Mouse (Mus musculus) stomach, embryonic 15.5 days (tissue): ENCODE data around the gene Pi4k2a. TPM values are rescaled to one million over a fixed set of nuclear protein-coding genes. Genes with fewer than 3 reads are reported as not detected.
A peak's percentile ranks its signal among the peaks of the same experiment; 100 is the strongest.

Source experiments
- ATAC-seq: fragments of 200-750 bp; cut with Nextera tagmentation; 2 replicates; pipeline ENCODE4 v1.8.0; 2017; ENCODE audit warnings: low read depth, moderate number of reproducible peaks, moderate TSS enrichment; ENCODE audit not compliant: insufficient read depth, low FRiP score
- H3K27ac ChIP-seq: fragments of 300-500 bp; sonication (generic); 2 replicates; pipeline ENCODE4 v1.5.1; 2015; ENCODE audit warnings: mild to moderate bottlenecking, inconsistent platforms
- H3K27me3 ChIP-seq: fragments of 300-500 bp; sonication (generic); replicated peaks from 2 replicates; pipeline ENCODE4 v1.6.1; 2015; ENCODE audit warnings: inconsistent platforms
- H3K36me3 ChIP-seq: fragments of 300-500 bp; sonication (generic); 2 replicates; pipeline ENCODE4 v1.6.1; 2015; ENCODE audit warnings: inconsistent platforms
- H3K4me1 ChIP-seq: fragments of 300-500 bp; sonication (generic); 2 replicates; pipeline ENCODE4 v1.6.1; 2015; ENCODE audit warnings: inconsistent platforms
- H3K4me2 ChIP-seq: fragments of 300-500 bp; sonication (generic); 2 replicates; pipeline ENCODE4 v1.6.1; 2015; ENCODE audit warnings: mild to moderate bottlenecking, inconsistent platforms
- H3K4me3 ChIP-seq: fragments of 300-500 bp; sonication (generic); replicated peaks from 2 replicates; pipeline ENCODE4 v1.5.1; 2015; ENCODE audit warnings: inconsistent platforms
- H3K9ac ChIP-seq: fragments of 300-500 bp; sonication (generic); 2 replicates; pipeline ENCODE4 v1.6.1; 2015; ENCODE audit warnings: inconsistent platforms
- H3K9me3 ChIP-seq: fragments of 300-500 bp; sonication (generic); 2 replicates; pipeline ENCODE4 v1.6.1; 2016; ENCODE audit warnings: inconsistent platforms
- WGBS: fragments of 180-500 bp; shearing (Covaris S2); methylation state at CpG from one replicate; pipeline ENCODE4 v1.1.7; 2015; 5-methylcytosine and 5-hydroxymethylcytosine counted together
- polyA plus RNA-seq: library from polyadenylated mRNA; unstranded; fragments of >200 nt; fragmentation: Nextera tagmentation; extraction: Ambion mirVana; gene quantifications from 2 replicates; pipeline ENCODE4 v1.2.1, GENCODE M21; 2015

The Pi4k2a gene
- polyA plus RNA-seq, 1 experiment from 2014 or later: 22.0 TPM

GRCm38 (mm10) chr19:42085690-42086089 is 4.6 kb upstream of the Pi4k2a start:
- Histone ChIP-seq H3K9ac (peak overlapping the region; percentile 46), H3K4me1 (peaks cover 11% of the 10 kb centered on the region; the same call in 1 of the 2 replicates), H3K27me3 (no peaks in the 10 kb centered on the region), H3K27ac (no peak overlapping the region), H3K36me3 (no peaks in the 10 kb centered on the region), H3K4me2 (peak overlapping the region; percentile 92), H3K9me3 (no peaks in the 10 kb centered on the region), H3K4me3 (peak overlapping the region; percentile 70)
- ATAC-seq: no peak
- WGBS: 10% methylated on average over 10 of the region's 10 CpGs

DNA sequence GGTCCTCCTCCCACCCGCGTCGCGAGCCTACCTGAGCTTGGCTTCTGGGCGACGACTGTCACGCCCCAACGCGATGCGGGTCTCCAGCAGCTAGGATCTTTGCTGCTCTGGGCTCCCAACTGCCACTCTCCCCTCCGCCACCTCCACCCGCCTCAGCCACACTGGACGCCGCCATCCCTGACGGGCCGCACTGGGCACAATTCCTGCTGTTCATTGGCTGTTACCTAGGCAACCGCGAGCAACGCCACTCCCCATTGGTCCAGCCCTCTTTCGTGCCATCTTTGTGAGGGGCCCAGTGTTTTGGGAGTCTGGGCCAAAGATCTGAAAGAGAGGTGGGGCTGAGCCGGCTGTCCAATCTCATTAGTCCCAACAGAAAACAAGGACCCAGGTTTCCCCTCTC is 4.1 kb upstream of the Pi4k2a start, which contains the start of gene Morn4:
TSS of gene Morn4 (minus strand) at position 192 of the 400 bp plus-strand sequence.
- no peaks in the 10 kb centered on the region for H3K36me3 ChIP-seq
- no peaks in the 10 kb centered on the region for H3K9me3 ChIP-seq
- no peak within 1 kb of the TSS for H3K27ac ChIP-seq
- peak within 1 kb of the TSS; percentile 46 for H3K9ac ChIP-seq
- H3K4me1 ChIP-seq: peaks cover 16% of the 10 kb centered on the region
- no peaks in the 10 kb centered on the region for H3K27me3 ChIP-seq
- peak within 1 kb of the TSS; percentile 92 for H3K4me2 ChIP-seq
- ATAC-seq: peak; percentile 49
- peak within 1 kb of the TSS; percentile 70 for H3K4me3 ChIP-seq
- under 1% methylated on average over 21 of the region's 21 CpGs for WGBS

- Histone ChIP-seq H3K4me3 (peak overlapping the region; percentile 73; the same call in 1 of the 2 replicates), H3K9me3 (no peaks in the 10 kb centered on the region), H3K9ac (no peak overlapping the region), H3K36me3 (peaks cover 6% of the 10 kb centered on the region; the same call in 1 of the 2 replicates), H3K27me3 (no peaks in the 10 kb centered on the region), H3K27ac (peak overlapping the region; percentile 87), H3K4me1 (peaks cover 21% of the 10 kb centered on the region), H3K4me2 (peak overlapping the region; percentile 76)
- ATAC-seq: no peak
- WGBS: 21% methylated on average over 14 of the region's 14 CpGs
These were observed 1.0 kb upstream of the Pi4k2a start for GRCm38 (mm10) chr19:42089103-42089747.

GRCm38 (mm10) chr19:42090637-42091141 is 419 bp downstream of the Pi4k2a start:
- peak overlapping the region; percentile 76 for H3K4me2 ChIP-seq
- H3K9me3 ChIP-seq: no peaks in the 10 kb centered on the region
- peaks cover 6% of the 10 kb centered on the region; the same call in 1 of the 2 replicates for H3K36me3 ChIP-seq
- H3K4me3 ChIP-seq: peak overlapping the region; percentile 73
- peaks cover 18% of the 10 kb centered on the region for H3K4me1 ChIP-seq
- H3K27me3 ChIP-seq: no peaks in the 10 kb centered on the region
- ATAC-seq: peak; percentile 48
- peak overlapping the region; percentile 92 for H3K27ac ChIP-seq
- WGBS: under 1% methylated on average over 51 of the region's 52 CpGs
- peak overlapping the region; percentile 54 for H3K9ac ChIP-seq

GRCm38 (mm10) chr19:42099406-42099805 is 9.1 kb downstream of the Pi4k2a start:
- ATAC-seq: no peak
- 80% methylated on average over 3 of the region's 3 CpGs for WGBS
- Histone ChIP-seq H3K27me3 (no peaks in the 10 kb centered on the region), H3K4me1 (no peaks in the 10 kb centered on the region), H3K9ac (no peak overlapping the region), H3K9me3 (no peaks in the 10 kb centered on the region), H3K36me3 (peaks cover 11% of the 10 kb centered on the region; the same call in 1 of the 2 replicates), H3K4me3 (no peak overlapping the region), H3K4me2 (no peak overlapping the region), H3K27ac (no peak overlapping the region)

- H3K9ac ChIP-seq: no peak overlapping the region
- no peaks in the 10 kb centered on the region for H3K9me3 ChIP-seq
- H3K27me3 ChIP-seq: no peaks in the 10 kb centered on the region
- WGBS: 95% methylated on average over 9 of the region's 9 CpGs
- no peak overlapping the region for H3K4me3 ChIP-seq
- H3K36me3 ChIP-seq: peaks cover 18% of the 10 kb centered on the region; the same call in 1 of the 2 replicates
- no peak overlapping the region for H3K27ac ChIP-seq
- no peak for ATAC-seq
- no peak overlapping the region for H3K4me2 ChIP-seq
- no peaks in the 10 kb centered on the region for H3K4me1 ChIP-seq
These were observed 14.4 kb downstream of the Pi4k2a start for GRCm38 (mm10) chr19:42104681-42105080.

GRCm38 (mm10) chr19:42115783-42116335 is 25.6 kb downstream of the Pi4k2a start:
- Histone ChIP-seq H3K4me2 (no peak overlapping the region), H3K9me3 (no peaks in the 10 kb centered on the region), H3K9ac (no peak overlapping the region), H3K27me3 (no peaks in the 10 kb centered on the region), H3K27ac (no peak overlapping the region), H3K36me3 (peaks cover 30% of the 10 kb centered on the region), H3K4me1 (no peaks in the 10 kb centered on the region), H3K4me3 (no peak overlapping the region)
- no peak for ATAC-seq
- WGBS: 80% methylated on average over 4 of the region's 4 CpGs

DNA sequence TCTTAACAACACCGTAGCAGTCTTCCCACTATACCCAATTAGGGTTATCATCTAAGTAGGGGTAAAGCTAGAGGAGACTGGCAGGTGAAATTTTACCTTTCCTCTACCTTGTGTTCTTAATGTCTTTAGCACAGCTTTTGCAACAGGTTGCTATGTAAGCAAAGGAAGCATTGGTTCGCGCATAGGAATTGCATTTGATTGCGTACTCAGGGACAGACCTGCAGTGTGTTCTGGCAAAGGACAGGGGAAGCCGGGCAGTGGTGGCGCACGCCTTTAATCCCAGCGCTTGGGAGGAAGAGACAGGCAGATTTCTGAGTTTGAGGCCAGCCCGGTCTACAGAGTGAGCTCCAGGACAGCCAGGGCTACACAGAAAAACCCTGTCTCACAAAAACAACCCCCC is 27.9 kb downstream of the Pi4k2a start:
- no peaks in the 10 kb centered on the region for H3K27me3 ChIP-seq
- no peaks in the 10 kb centered on the region for H3K9me3 ChIP-seq
- WGBS: 94% methylated on average over 9 of the region's 9 CpGs
- H3K9ac ChIP-seq: no peak overlapping the region
- no peak overlapping the region for H3K4me2 ChIP-seq
- no peak overlapping the region for H3K27ac ChIP-seq
- no peak for ATAC-seq
- no peak overlapping the region for H3K4me3 ChIP-seq
- H3K4me1 ChIP-seq: no peaks in the 10 kb centered on the region
- peaks cover 44% of the 10 kb centered on the region for H3K36me3 ChIP-seq

- Histone ChIP-seq H3K4me2 (no peak overlapping the region), H3K27me3 (no peaks in the 10 kb centered on the region), H3K9me3 (no peaks in the 10 kb centered on the region), H3K9ac (no peak overlapping the region), H3K27ac (no peak overlapping the region), H3K4me3 (no peak overlapping the region), H3K4me1 (no peaks in the 10 kb centered on the region), H3K36me3 (peaks cover 49% of the 10 kb centered on the region)
- ATAC-seq: peak; percentile 53; the same call in 1 of the 2 replicates
- WGBS: 65% methylated on average over 5 of the region's 5 CpGs
These were observed 28.3 kb downstream of the Pi4k2a start for GRCm38 (mm10) chr19:42118596-42118995.

DNA sequence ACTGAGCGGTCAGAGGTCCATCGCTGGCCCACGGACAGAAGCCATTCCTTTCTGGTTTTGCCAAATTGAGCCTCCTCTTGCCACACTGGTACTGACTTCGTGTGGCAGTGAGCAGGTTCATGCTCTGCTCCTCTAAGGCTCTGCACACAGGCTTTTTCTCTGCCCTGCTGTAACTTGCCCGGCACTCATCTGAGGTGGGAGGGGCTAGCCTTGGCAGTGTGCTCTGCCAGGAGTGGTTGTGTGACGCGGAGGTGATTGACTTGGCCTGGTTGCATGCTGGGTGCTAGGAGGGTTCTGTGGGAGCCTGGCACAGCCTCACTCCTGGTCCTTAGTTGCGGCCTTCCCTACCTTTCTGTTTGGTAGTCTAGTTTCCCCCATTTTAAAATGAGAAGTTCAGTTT is 30.2 kb downstream of the Pi4k2a start:
- H3K4me3 ChIP-seq: no peak overlapping the region
- no peak overlapping the region for H3K4me2 ChIP-seq
- H3K9ac ChIP-seq: no peak overlapping the region
- no peak overlapping the region for H3K27ac ChIP-seq
- no peaks in the 10 kb centered on the region for H3K27me3 ChIP-seq
- H3K4me1 ChIP-seq: no peaks in the 10 kb centered on the region
- 86% methylated on average over 8 of the region's 8 CpGs for WGBS
- H3K9me3 ChIP-seq: no peaks in the 10 kb centered on the region
- H3K36me3 ChIP-seq: peaks cover 52% of the 10 kb centered on the region
- ATAC-seq: no peak

- WGBS: 86% methylated on average over 13 of the region's 13 CpGs
- Histone ChIP-seq H3K4me1 (peaks cover 5% of the 10 kb centered on the region; the same call in 1 of the 2 replicates), H3K4me3 (no peak overlapping the region), H3K36me3 (peaks cover 41% of the 10 kb centered on the region), H3K27me3 (no peaks in the 10 kb centered on the region), H3K4me2 (no peak overlapping the region), H3K9me3 (no peaks in the 10 kb centered on the region), H3K27ac (no peak overlapping the region), H3K9ac (no peak overlapping the region)
- ATAC-seq: no peak
These were observed 34.4 kb downstream of the Pi4k2a start for GRCm38 (mm10) chr19:42124684-42125083.

GRCm38 (mm10) chr19:42125501-42126218 is 35.4 kb downstream of the Pi4k2a start:
- no peak overlapping the region for H3K27ac ChIP-seq
- no peaks in the 10 kb centered on the region for H3K9me3 ChIP-seq

More at GRCm38 (mm10) chr19:42125501-42126218, 35.4 kb downstream of the Pi4k2a start:
- H3K36me3 ChIP-seq: peaks cover 31% of the 10 kb centered on the region
- 78% methylated on average over 11 of the region's 11 CpGs for WGBS
- no peaks in the 10 kb centered on the region for H3K27me3 ChIP-seq
- H3K4me3 ChIP-seq: no peak overlapping the region
- no peak for ATAC-seq
- H3K9ac ChIP-seq: no peak overlapping the region
- H3K4me1 ChIP-seq: peaks cover 12% of the 10 kb centered on the region; the same call in 1 of the 2 replicates
- H3K4me2 ChIP-seq: no peak overlapping the region
